ENCODE assay signal across 22 mouse cellular contexts in the genomic region with DNA sequence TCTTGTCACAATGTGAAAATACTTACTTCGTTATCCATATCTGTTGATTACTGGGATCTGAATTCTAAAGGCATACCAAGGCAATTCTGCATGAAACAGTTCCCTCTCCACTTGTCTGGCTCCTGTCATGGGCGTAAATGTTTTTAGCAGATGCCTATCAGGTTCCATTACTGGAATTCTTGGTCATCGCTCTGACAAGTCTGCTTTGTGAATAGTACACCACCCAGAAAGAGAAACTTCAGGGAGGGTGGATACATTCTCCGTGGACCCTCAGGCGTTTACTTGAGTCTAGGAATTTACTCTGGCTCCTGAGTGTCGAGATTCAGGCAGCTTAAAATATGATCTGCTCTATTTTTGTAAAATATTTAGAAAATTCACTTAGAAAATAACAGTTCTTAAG.
A peak's percentile ranks its signal among the peaks of the same experiment; 100 is the strongest.
DNase-seq lines count a peak whose midpoint lies in the region; ATAC-seq lines count a peak whose summit lies in the region.
"Had no signal": no experiment of that assay in that cellular context is flagged by ENCODE, and none has a peak within 500 bp of the region (broad histone marks: within the 10 kb centered on the region; RNA-seq: fewer than 3 reads in every experiment).

No protein-coding gene starts in this region.

- peak; percentile 9 for DNase-seq in heart, adult 11 months
- no peak for DNase-seq in heart, postnatal 25 days (ENCODE audit: low spot score)
- DNase-seq in embryo, embryonic 10.5 days (ENCODE audit: low spot score) = peak; percentile 19
- peak; percentile 52 for DNase-seq in embryonic facial prominence, embryonic 11.5 days (ENCODE audit: low spot score)
- peak; percentile 20 for DNase-seq in mesoderm, embryonic 11.5 days (ENCODE audit: low read depth, low spot score)
- DNase-seq in cerebellum, postnatal 25 days = no peak
- DNase-seq in forebrain, embryonic 10.5 days (ENCODE audit: extremely low spot score, low spot score) = no peak
- DNase-seq: adrenal gland, postnatal 25 days; cerebellum, adult 8-10 months; cerebellum, postnatal 14 days; gastrocnemius, adult 2 months; gastrocnemius, postnatal 25 days; heart, postnatal 4 days had no signal

- WGBS in embryonic facial prominence, embryonic 11.5 days = 56% methylated on average over 6 of the region's 6 CpGs
- WGBS in forebrain, embryonic 10.5 days = 80% methylated on average over 6 of the region's 6 CpGs

- no peak overlapping the region for H3K4me2 ChIP-seq in embryonic facial prominence, embryonic 11.5 days (ENCODE audit: low read depth, low read length)
- H3K4me2 ChIP-seq: forebrain, embryonic 12.5 days; heart, embryonic 13.5 days; hindbrain, embryonic 12.5 days had no signal

- H3K9me3 ChIP-seq in embryonic facial prominence, embryonic 11.5 days (replicated peaks; ENCODE audit: control insufficient read depth, low read length) = no peaks in the 10 kb centered on the region
- no peaks in the 10 kb centered on the region for H3K9me3 ChIP-seq in forebrain, embryonic 10.5 days
- H3K9me3 ChIP-seq: forebrain, embryonic 12.5 days; heart, embryonic 13.5 days; hindbrain, embryonic 12.5 days had no signal

- no peak for ATAC-seq in embryonic facial prominence, embryonic 11.5 days (replicated peaks; ENCODE audit: insufficient number of reproducible peaks, low FRiP score, low TSS enrichment, low read depth)
- ATAC-seq: activated CD4-positive, CD25-positive, alpha-beta regulatory T cell, adult 4 months; forebrain, embryonic 16.5 days; hindbrain, embryonic 16.5 days; inflammation-experienced regulatory T-cells, adult 6 months; intestine, postnatal 0 days; Patski had no signal

- no peaks in the 10 kb centered on the region for H3K27me3 ChIP-seq in embryonic facial prominence, embryonic 11.5 days (ENCODE audit: control insufficient read depth, insufficient read depth, low read length)
- no peaks in the 10 kb centered on the region for H3K27me3 ChIP-seq in forebrain, embryonic 10.5 days (ENCODE audit: poor library complexity, severe bottlenecking)
- H3K27me3 ChIP-seq: forebrain, embryonic 12.5 days; heart, embryonic 13.5 days; hindbrain, embryonic 12.5 days had no signal

- intact Hi-C loops in heart, postnatal 25 days (cut with DNase I) = no loop called here

- H3K4me3 ChIP-seq in embryonic facial prominence, embryonic 11.5 days (ENCODE audit: low read depth, low read length) = no peak overlapping the region
- no peak overlapping the region for H3K4me3 ChIP-seq in forebrain, embryonic 10.5 days
- H3K4me3 ChIP-seq: forebrain, embryonic 12.5 days; gastrocnemius, adult 2 months; heart, embryonic 13.5 days; hindbrain, embryonic 12.5 days had no signal

- H3K9ac ChIP-seq in embryonic facial prominence, embryonic 11.5 days (replicated peaks; ENCODE audit: low read length) = no peak overlapping the region
- H3K9ac ChIP-seq: forebrain, embryonic 12.5 days; heart, embryonic 13.5 days; hindbrain, embryonic 12.5 days had no signal

- H3K36me3 ChIP-seq in embryonic facial prominence, embryonic 11.5 days (replicated peaks; ENCODE audit: control insufficient read depth, insufficient read depth, low read depth, low read length) = no peaks in the 10 kb centered on the region
- H3K36me3 ChIP-seq in forebrain, embryonic 10.5 days (replicated peaks) = no peaks in the 10 kb centered on the region
- H3K36me3 ChIP-seq: forebrain, embryonic 12.5 days; heart, embryonic 13.5 days; hindbrain, embryonic 12.5 days had no signal

- no peak overlapping the region for H3K27ac ChIP-seq in embryonic facial prominence, embryonic 11.5 days (replicated peaks; ENCODE audit: low read depth, low read length)
- H3K27ac ChIP-seq in forebrain, embryonic 10.5 days = no peak overlapping the region
- H3K27ac ChIP-seq: forebrain, embryonic 12.5 days; gastrocnemius, adult 2 months; heart, embryonic 13.5 days; hindbrain, embryonic 12.5 days had no signal

- no peaks in the 10 kb centered on the region for H3K4me1 ChIP-seq in embryonic facial prominence, embryonic 11.5 days (ENCODE audit: control insufficient read depth, insufficient read depth, low read length)
- no peaks in the 10 kb centered on the region for H3K4me1 ChIP-seq in forebrain, embryonic 10.5 days
- H3K4me1 ChIP-seq: forebrain, embryonic 12.5 days; heart, embryonic 13.5 days; hindbrain, embryonic 12.5 days had no signal

Comparison
In these comparisons a context has a peak if more than half of its experiments do, and no peak if none do; other contexts are left out.
1. DNase-seq: peak in heart, adult 11 months (single experiment), embryo, embryonic 10.5 days (single experiment), embryonic facial prominence, embryonic 11.5 days (single experiment) and mesoderm, embryonic 11.5 days (single experiment); none in heart, postnatal 25 days (single experiment), cerebellum, postnatal 25 days (0 of 2) and forebrain, embryonic 10.5 days (single experiment).